Mouse (Mus musculus) forebrain, embryonic 10.5 days (tissue): ENCODE measurements around the gene Abcg5. TPM values are rescaled to one million over a fixed set of nuclear protein-coding genes. Genes with fewer than 3 reads are reported as not detected.

ENCODE experiments used
- DNase-seq: peaks from one replicate; pipeline ENCODE4 v3.0.0-alpha.2; 2017; ENCODE audit warnings: low spot score; ENCODE audit errors: extremely low spot score
- H3K27ac ChIP-seq: fragments of 300-500 bp; sonication (generic); 2 replicates; pipeline ENCODE4 v1.5.1; 2016; ENCODE audit warnings: mild to moderate bottlenecking
- H3K27me3 ChIP-seq: fragments of 300-500 bp; sonication (generic); 2 replicates; pipeline ENCODE4 v1.6.1; 2016; ENCODE audit warnings: mild to moderate bottlenecking; ENCODE audit not compliant: poor library complexity, severe bottlenecking
- H3K36me3 ChIP-seq: fragments of 300-500 bp; sonication (generic); replicated peaks from 2 replicates; pipeline ENCODE4 v1.6.1; 2016; ENCODE audit warnings: mild to moderate bottlenecking, moderate library complexity
- H3K4me1 ChIP-seq: fragments of 300-500 bp; sonication (generic); 2 replicates; pipeline ENCODE4 v1.6.1; 2016
- H3K4me3 ChIP-seq: fragments of 300-500 bp; sonication (generic); 2 replicates; pipeline ENCODE4 v1.5.1; 2016; ENCODE audit warnings: mild to moderate bottlenecking, moderate library complexity
- H3K9me3 ChIP-seq: fragments of 300-500 bp; sonication (generic); 2 replicates; pipeline ENCODE4 v1.6.1; 2016; ENCODE audit warnings: mild to moderate bottlenecking, moderate library complexity
- WGBS: fragments of 180-500 bp; shearing (Covaris S2); methylation state at CpG from one replicate; pipeline ENCODE4 v1.1.7; 2016; 5-methylcytosine and 5-hydroxymethylcytosine counted together
- polyA plus RNA-seq: library from polyadenylated mRNA; unstranded; fragments of >200 nt; fragmentation: Nextera tagmentation; extraction: Ambion mirVana; gene quantifications from 2 replicates; pipeline ENCODE4 v1.2.1, GENCODE M21; 2016

Abcg5 gene
- polyA plus RNA-seq = 5.3 and 5.4 TPM in 2 replicates

DNA sequence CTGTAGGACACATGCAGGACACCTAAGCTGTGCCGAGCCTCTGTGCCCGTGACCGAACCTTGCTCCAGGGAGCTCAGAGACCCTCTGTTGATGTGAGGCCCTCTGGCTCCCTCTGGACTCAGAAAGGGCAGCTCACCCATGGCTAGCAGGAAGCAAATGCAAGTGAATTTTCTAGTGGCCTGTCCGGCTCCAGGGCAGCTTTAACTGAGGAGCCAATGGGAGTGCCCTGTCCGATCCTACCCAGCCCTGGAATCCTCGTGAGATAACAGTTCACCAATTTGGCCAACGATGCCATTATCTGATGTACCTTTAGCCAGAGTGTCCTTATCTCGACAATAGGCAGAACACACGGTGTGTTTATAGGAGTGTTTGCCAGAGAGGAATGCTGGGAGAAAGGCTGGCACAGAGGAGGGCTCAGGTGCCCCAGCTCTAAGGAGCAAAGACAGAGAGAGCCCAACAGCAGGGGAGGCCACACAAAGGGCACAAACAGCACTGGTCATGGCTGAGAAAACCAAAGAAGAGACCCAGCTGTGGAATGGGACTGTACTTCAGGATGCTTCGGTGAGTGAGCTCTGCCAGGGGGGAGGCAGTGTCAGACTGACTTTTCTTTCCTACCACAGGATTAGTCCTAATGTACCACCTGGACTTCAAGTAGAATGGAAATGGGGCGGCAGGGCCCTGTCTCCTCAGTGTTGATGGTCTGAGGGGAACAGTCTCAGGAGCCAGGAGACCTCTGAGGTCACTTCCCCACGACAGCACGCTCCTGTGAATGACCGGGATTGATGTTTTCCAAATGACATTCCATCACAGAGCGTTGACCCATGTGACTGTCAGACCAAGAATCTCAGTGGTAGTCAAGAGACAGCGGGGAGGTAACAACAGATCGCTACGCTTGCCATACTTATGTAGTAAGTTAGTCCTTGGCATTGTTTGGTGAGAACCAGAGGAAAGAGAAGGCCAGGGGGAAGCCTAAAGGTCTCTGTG is at the start of gene Abcg5:
TSS of gene Abcg5 (minus strand) at position 278 of the 984 bp plus-strand sequence.
- Histone ChIP-seq H3K27ac (0 out of 2 replicates have a peak within 1 kb of the TSS, but pooled peaks have one; percentile 53), H3K4me3 (no peak within 1 kb of the TSS), H3K4me1 (peaks cover 29% of the 10 kb centered on the region), H3K36me3 (no peaks in the 10 kb centered on the region), H3K27me3 (peaks cover 5% of the 10 kb centered on the region), H3K9me3 (no peaks in the 10 kb centered on the region)
- WGBS = 82% methylated on average over 18 of the region's 18 CpGs
- no peak for DNase-seq

DNA sequence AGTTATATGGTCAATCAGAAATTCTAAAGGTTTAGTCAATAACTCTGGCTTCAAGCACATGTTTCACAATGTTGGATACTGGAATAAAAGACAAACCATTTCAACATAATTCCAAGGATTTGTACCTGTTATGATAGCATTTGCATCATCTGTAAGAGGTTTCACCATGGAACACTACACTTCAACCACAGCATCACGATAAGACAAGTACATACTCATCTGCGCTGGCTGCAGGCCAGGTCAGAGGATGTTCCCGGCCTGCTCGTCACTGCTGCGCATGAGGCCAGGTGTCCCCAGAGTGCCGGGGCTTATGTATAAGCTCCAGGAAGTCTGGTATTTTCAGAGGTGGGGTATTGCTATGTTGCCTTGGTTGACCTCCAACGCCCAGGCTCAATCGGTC is 49.8 kb upstream of the Abcg5 start:
- H3K27ac ChIP-seq = no peak overlapping the region
- H3K36me3 ChIP-seq = peaks cover 59% of the 10 kb centered on the region

DNA sequence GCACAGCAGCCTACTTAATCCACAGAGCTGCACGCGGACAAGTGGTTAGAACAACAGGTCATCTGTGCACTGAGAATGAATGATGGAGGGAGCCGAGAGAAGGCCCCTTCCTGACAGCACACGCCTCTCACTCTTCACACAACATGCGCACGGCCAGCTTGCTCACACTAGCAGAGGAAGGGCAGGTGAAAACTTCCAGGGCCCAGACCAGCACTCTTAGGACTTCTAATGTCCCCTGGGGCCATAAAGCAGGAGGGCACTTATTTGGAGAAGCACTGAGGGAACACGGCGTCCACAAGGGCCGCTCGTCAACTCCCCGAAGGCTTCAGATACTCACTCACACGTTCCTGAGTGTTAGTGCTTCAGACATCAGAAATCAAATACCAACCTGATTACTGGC is 48.5 kb upstream of the Abcg5 start:
- Histone ChIP-seq H3K4me3 (no peak overlapping the region), H3K4me1 (no peaks in the 10 kb centered on the region), H3K27me3 (no peaks in the 10 kb centered on the region), H3K9me3 (no peaks in the 10 kb centered on the region), H3K36me3 (peaks cover 57% of the 10 kb centered on the region), H3K27ac (no peak overlapping the region)
- DNase-seq = no peak
- 90% methylated on average over 12 of the region's 12 CpGs for WGBS

More for the DNA sequence above, 49.8 kb upstream of the Abcg5 start:
- Histone ChIP-seq H3K27me3 (no peaks in the 10 kb centered on the region), H3K9me3 (no peaks in the 10 kb centered on the region), H3K4me3 (no peak overlapping the region), H3K4me1 (no peaks in the 10 kb centered on the region)
- DNase-seq = no peak
- WGBS = 95% methylated on average over 8 of the region's 8 CpGs

DNA sequence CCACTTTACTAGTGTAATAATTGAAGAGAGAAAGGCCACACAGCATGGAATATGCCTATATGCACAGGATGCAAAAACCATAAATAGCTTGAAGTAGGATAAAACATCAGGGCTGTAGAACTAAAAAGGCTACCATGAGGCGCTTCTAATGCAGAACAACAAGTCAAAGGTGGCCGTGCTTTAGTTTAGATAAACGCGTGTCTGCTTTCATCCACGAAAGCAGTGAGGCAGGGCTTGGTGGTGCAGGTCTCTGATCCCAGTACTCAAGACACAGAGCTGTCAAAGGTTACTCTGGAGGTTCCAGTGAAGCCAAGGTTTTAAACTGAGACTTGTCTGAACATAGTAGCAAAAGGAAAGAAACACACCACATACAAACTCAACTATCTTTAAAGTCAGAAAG is 46.3 kb upstream of the Abcg5 start:
- Histone ChIP-seq H3K27ac (no peak overlapping the region), H3K4me3 (no peak overlapping the region), H3K9me3 (no peaks in the 10 kb centered on the region), H3K4me1 (no peaks in the 10 kb centered on the region), H3K36me3 (peaks cover 68% of the 10 kb centered on the region), H3K27me3 (no peaks in the 10 kb centered on the region)
- no peak for DNase-seq
- 95% methylated on average over 5 of the region's 5 CpGs for WGBS

DNA sequence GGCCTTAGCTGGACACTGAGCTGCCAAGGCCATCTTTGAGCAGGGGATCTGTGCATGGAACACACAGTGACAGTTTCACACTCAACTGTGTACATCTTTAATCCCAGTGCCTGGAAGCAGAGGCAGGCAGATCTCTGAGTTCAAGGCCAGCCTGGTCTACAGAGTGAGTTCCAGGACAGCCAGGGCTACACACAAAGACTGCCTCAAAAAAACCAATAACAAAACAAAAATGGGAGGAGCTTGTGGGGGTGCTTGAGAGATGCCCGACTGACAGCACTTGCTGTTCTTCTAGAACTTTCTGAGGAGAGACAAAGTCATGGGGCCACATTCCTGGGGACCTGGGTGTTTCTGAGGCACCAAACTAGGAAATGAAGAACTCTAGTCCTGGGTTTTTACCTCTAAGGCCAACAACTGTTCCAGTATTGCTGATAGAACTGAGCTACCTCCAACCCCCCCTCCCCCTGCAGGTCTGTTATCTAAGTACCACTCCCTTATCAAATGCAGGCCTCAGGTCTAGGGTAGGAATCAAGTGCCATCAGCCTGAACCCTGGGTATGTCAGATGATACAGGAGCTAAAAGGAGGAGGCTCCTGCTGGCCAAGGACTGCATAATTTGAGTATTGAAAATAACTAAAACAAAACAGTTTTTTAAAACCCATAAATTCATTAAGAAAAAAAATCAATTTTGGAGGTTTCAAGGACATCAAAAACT is 45.5 kb upstream of the Abcg5 start:
- Histone ChIP-seq H3K27ac (no peak overlapping the region), H3K9me3 (no peaks in the 10 kb centered on the region), H3K4me3 (no peak overlapping the region), H3K4me1 (no peaks in the 10 kb centered on the region), H3K36me3 (peaks cover 71% of the 10 kb centered on the region), H3K27me3 (no peaks in the 10 kb centered on the region)
- 73% methylated on average over 1 of the region's 1 CpGs for WGBS
- no peak for DNase-seq

DNA sequence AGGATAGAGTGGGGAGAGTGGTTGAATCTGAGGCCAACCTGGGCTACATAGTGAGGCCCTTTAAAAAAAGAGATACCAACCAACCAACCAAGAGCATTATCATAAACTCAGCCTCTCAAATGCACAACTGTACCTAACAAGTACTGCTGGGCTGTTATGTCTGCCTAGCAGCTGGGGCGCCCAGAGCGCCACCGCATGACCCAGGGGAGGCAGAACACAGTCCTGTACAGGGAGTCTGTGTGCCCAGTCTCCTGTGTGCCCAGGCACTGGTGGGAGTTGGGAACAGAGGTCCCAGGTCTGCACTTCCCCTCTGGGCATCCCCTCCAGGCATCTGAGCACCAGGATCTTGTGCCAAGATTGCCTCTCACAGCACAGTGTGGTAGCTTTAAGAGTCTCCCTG is 42.4 kb upstream of the Abcg5 start:
- Histone ChIP-seq H3K4me3 (no peak overlapping the region), H3K36me3 (peaks cover 78% of the 10 kb centered on the region), H3K27me3 (no peaks in the 10 kb centered on the region), H3K9me3 (no peaks in the 10 kb centered on the region), H3K27ac (no peak overlapping the region), H3K4me1 (no peaks in the 10 kb centered on the region)
- DNase-seq = no peak
- 97% methylated on average over 3 of the region's 3 CpGs for WGBS

DNA sequence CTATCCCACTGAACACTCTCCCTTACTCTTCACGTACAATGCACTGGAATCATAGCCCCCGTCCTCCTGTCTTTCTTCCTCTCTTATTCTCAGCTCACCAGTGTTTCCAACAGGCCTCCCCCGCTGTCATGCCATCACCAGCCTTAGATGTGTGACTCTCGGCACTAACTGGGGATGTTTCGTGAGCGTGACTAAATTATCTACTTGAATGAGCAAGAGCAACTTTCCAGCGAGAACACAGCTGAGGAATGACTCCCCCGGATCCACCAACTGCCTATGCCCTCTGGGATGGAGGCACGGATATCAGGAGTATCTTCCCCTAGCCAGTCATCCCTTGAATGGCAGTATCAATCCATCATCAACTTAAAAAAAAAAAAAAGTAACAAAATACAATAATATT is 41.2 kb upstream of the Abcg5 start:
- Histone ChIP-seq H3K27me3 (no peaks in the 10 kb centered on the region), H3K4me3 (no peak overlapping the region), H3K27ac (no peak overlapping the region), H3K9me3 (no peaks in the 10 kb centered on the region), H3K4me1 (no peaks in the 10 kb centered on the region), H3K36me3 (peaks cover 76% of the 10 kb centered on the region)
- no peak for DNase-seq
- WGBS = 83% methylated on average over 9 of the region's 9 CpGs

DNA sequence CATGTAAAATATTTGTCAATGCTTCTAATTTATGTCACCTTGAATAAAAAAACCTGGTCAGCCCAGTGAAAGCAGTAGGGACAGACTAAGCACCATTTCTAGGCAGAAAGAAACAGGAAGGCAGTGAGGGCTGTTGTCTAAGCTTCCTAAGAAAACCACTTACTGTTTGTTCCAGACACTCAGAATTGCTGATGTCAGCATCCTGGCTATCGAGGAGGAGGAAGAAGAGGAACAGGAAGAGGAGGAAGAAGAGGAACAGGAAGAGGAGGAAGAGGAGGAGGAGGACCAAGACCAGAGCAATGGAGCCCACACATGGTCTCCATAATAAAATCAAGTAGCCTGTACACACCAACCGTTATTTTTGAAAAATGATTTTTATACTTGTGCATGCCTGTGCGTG is 36.3 kb upstream of the Abcg5 start:
- no peaks in the 10 kb centered on the region for H3K9me3 ChIP-seq
- 89% methylated on average over 3 of the region's 3 CpGs for WGBS
- H3K27ac ChIP-seq = no peak overlapping the region
- H3K36me3 ChIP-seq = peaks cover 58% of the 10 kb centered on the region
- no peak for DNase-seq
- no peak overlapping the region for H3K4me3 ChIP-seq
- no peaks in the 10 kb centered on the region for H3K27me3 ChIP-seq
- H3K4me1 ChIP-seq = peaks cover 26% of the 10 kb centered on the region

DNA sequence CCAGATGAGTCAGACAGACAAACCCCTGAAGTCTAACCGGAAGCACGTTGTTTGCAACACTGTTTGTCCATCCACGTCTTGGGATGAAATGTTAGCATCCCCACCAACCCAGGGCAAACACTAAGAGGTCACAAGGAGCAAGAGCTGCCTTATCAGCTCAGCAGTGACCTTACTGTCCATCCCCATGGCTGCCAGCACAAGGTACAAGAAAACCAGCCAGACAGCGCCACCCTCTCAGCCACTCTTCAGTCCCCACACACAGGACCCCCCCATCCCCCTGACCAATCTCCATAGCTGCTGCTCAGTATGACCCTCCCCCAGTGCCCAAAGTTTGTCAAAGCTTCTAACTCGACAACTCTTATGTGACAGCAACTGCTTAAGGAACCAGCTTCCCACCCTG is 34.6 kb upstream of the Abcg5 start:
- Histone ChIP-seq H3K9me3 (no peaks in the 10 kb centered on the region), H3K36me3 (peaks cover 62% of the 10 kb centered on the region), H3K4me3 (no peak overlapping the region), H3K27me3 (no peaks in the 10 kb centered on the region), H3K27ac (0 out of 2 replicates have a peak overlapping the region, but pooled peaks have one; percentile 40), H3K4me1 (peaks cover 32% of the 10 kb centered on the region)
- 74% methylated on average over 5 of the region's 5 CpGs for WGBS
- DNase-seq = no peak

DNA sequence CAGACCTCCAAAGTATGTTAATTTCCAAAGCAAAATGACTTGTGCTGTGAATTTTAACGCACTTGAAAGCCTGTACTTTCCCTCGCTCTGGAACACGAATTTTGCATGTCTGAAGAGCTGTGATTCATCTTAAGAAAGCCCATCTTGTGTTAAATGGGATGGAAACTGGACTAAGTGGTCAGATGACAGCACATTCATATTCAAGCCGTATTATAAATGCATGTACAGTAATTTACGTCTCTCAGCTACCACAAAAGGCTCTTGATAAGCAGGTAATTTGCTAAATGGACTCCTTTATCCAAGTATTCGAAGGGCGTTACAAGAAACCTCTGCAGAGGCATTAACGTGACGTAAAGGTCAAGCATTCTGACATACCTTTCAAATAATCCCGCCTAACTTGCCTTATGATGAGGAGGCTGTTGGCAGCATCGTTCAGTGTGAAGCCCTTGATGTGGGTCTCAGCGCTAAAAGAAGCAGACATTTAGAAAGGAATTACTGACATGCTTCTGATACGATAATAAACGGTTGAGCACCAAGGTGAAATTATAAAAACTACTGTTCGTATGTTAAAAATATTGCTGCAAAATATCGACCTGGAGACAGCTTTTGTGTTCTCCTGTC is 33.6 kb upstream of the Abcg5 start:
- H3K36me3 ChIP-seq = peaks cover 62% of the 10 kb centered on the region
- 88% methylated on average over 16 of the region's 16 CpGs for WGBS

DNA sequence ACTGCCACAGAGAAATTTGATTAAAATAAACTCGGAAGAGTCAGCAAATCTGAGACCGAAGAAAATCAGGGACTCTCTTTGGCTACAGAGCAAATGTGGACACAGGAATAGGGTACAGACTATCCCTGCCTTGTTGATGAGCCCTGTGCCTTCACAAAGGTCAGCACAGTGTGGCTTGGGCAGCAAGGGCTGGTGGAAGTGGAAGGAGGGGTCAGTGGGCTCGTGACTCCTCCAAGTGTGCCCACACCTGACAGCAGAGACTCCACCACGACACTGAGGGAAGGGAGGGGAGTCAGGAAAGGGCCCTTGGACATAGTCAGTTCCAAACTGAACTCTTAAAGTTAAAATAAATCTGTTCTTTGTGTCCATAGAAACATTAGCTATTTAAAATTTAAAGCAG is 32.1 kb upstream of the Abcg5 start:
- peaks cover 61% of the 10 kb centered on the region for H3K36me3 ChIP-seq
- 0 out of 2 replicates have a peak overlapping the region, but pooled peaks have one; percentile 40 for H3K27ac ChIP-seq
- H3K4me3 ChIP-seq = no peak overlapping the region
- DNase-seq = no peak
- H3K4me1 ChIP-seq = peaks cover 32% of the 10 kb centered on the region
- no peaks in the 10 kb centered on the region for H3K27me3 ChIP-seq
- 71% methylated on average over 4 of the region's 4 CpGs for WGBS
- no peaks in the 10 kb centered on the region for H3K9me3 ChIP-seq

More for the DNA sequence above, 33.6 kb upstream of the Abcg5 start:
- Histone ChIP-seq H3K4me3 (no peak overlapping the region), H3K4me1 (peaks cover 32% of the 10 kb centered on the region), H3K9me3 (no peaks in the 10 kb centered on the region), H3K27me3 (no peaks in the 10 kb centered on the region), H3K27ac (no peak overlapping the region)
- no peak for DNase-seq

DNA sequence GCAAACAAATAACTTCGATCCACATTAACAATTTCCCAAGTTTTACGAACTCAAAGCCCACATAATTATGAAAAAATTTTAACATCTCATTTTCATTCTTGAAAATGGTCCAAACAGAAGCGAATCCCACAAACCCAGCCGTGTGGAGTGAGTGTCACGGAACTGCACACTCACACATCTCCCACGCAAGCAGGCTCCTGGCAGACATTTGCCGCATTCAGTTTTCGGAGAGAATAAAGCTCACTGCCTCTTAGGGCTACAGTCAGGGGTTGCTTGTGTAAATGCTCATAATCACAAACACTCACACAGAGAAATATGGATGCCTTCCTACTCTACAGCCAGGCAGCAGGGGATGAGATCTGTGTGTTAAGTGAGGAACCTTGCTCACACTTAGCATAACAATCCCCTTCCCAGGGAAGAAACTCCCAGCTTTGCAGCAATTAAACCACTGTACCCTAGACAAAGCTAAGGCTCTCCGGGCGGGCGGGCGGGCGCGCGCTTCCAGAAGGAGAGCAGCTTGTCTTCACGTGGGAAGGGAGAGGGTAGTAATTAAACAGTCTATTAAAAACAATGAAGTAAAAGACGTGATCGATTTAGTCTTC is 30.9 kb upstream of the Abcg5 start:
- Histone ChIP-seq H3K27me3 (no peaks in the 10 kb centered on the region), H3K36me3 (peaks cover 66% of the 10 kb centered on the region), H3K9me3 (no peaks in the 10 kb centered on the region), H3K27ac (peak overlapping the region; percentile 44; the same call in 1 of the 2 replicates), H3K4me1 (peaks cover 43% of the 10 kb centered on the region), H3K4me3 (no peak overlapping the region)
- DNase-seq = no peak
- 81% methylated on average over 18 of the region's 18 CpGs for WGBS
